Mouse (Mus musculus): ENCODE results near the gene Sec14l4. TPM values are rescaled to one million over a fixed set of nuclear protein-coding genes. Genes with fewer than 3 reads are reported as not detected.

Sec14l4 gene
- polyA plus RNA-seq, 1 experiment = 0.07 TPM

DNA sequence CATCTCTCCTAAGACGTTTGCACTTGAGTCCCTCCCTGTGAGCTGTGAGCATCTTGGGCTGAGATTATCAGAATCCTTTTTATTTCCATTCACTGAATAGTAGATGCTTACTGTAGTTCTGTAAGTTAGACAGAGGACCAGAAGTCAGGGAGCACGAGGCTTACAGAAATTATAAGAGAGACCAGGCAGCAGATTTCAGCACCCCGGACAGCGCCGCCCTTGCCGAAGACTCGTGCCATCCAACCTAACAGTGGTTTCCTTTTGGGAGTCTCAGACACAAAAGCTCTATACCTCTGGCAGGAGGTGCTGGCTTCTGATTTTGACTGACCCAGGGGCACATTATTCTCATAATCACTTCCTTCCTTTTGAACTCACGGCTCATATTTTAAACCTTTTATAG lies 45.4 kb downstream of the Sec14l4 start:
- H3K4me1 ChIP-seq (ENCODE audit: control insufficient read depth, insufficient read depth, insufficient read length) = no peaks in the 10 kb centered on the region
- DNase-seq (ENCODE audit: low read depth in 1 of 2, low spot score in 2 of 2) = no peak
- H3K4me3 ChIP-seq (ENCODE audit: extremely low read depth, insufficient read depth, insufficient read length) = no peak overlapping the region

GRCm38 (mm10) chr11:4078267-4078933 lies 47.1 kb downstream of the Sec14l4 start:
- no peaks in the 10 kb centered on the region for H3K36me3 ChIP-seq (ENCODE audit: control insufficient read depth, insufficient read depth, low read length)
- WGBS = 78% methylated on average over 7 of the region's 7 CpGs
- no peaks in the 10 kb centered on the region for H3K4me1 ChIP-seq (ENCODE audit: control insufficient read depth, insufficient read depth, insufficient read length)
- TF ChIP-seq POLR2A (IDR thresholded peaks at IDR 0.05; ENCODE audit: low read depth, low read length) = no peak
- H3K27ac ChIP-seq (ENCODE audit: insufficient read depth, low read length) = no peak overlapping the region
- no peak for DNase-seq (ENCODE audit: low read depth in 1 of 2, low spot score in 2 of 2)
- H3K27me3 ChIP-seq (ENCODE audit: control insufficient read depth, insufficient read depth, low read length) = no peaks in the 10 kb centered on the region
- no peak overlapping the region for H3K4me3 ChIP-seq (ENCODE audit: extremely low read depth, insufficient read depth, insufficient read length)

More for the DNA sequence above, 45.4 kb downstream of the Sec14l4 start:
- 10% methylated on average over 8 of the region's 8 CpGs for WGBS
- Histone ChIP-seq H3K27me3 (ENCODE audit: control insufficient read depth, insufficient read depth, low read length) (no peaks in the 10 kb centered on the region), H3K27ac (ENCODE audit: insufficient read depth, low read length) (no peak overlapping the region), H3K36me3 (ENCODE audit: control insufficient read depth, insufficient read depth, low read length) (no peaks in the 10 kb centered on the region)
- TF ChIP-seq POLR2A (IDR thresholded peaks at IDR 0.05; ENCODE audit: low read depth, low read length) (no peak), CTCF (IDR thresholded peaks at IDR 0.05; ENCODE audit: extremely low read depth, insufficient read depth, insufficient read length, insufficient replicate concordance) (no peak)

- WGBS = 13% methylated on average over 4 of the region's 4 CpGs
- H3K4me3 ChIP-seq (ENCODE audit: extremely low read depth, insufficient read depth, insufficient read length) = no peak overlapping the region
- no peaks in the 10 kb centered on the region for H3K36me3 ChIP-seq (ENCODE audit: control insufficient read depth, insufficient read depth, low read length)
- no peaks in the 10 kb centered on the region for H3K27me3 ChIP-seq (ENCODE audit: control insufficient read depth, insufficient read depth, low read length)
- DNase-seq (ENCODE audit: low read depth in 1 of 2, low spot score in 2 of 2) = peak in 1 of 2 experiments; percentile 37
- H3K27ac ChIP-seq (ENCODE audit: insufficient read depth, low read length) = no peak overlapping the region
- H3K4me1 ChIP-seq (ENCODE audit: control insufficient read depth, insufficient read depth, insufficient read length) = no peaks in the 10 kb centered on the region
- peak; percentile 70; the same call in 1 of the 2 replicates for TF ChIP-seq CTCF (IDR thresholded peaks at IDR 0.05; ENCODE audit: extremely low read depth, insufficient read depth, insufficient read length, insufficient replicate concordance)
- no peak for TF ChIP-seq POLR2A (IDR thresholded peaks at IDR 0.05; ENCODE audit: low read depth, low read length)
Observed at GRCm38 (mm10) chr11:4080219-4080618, 49.0 kb downstream of the Sec14l4 start.

DNA sequence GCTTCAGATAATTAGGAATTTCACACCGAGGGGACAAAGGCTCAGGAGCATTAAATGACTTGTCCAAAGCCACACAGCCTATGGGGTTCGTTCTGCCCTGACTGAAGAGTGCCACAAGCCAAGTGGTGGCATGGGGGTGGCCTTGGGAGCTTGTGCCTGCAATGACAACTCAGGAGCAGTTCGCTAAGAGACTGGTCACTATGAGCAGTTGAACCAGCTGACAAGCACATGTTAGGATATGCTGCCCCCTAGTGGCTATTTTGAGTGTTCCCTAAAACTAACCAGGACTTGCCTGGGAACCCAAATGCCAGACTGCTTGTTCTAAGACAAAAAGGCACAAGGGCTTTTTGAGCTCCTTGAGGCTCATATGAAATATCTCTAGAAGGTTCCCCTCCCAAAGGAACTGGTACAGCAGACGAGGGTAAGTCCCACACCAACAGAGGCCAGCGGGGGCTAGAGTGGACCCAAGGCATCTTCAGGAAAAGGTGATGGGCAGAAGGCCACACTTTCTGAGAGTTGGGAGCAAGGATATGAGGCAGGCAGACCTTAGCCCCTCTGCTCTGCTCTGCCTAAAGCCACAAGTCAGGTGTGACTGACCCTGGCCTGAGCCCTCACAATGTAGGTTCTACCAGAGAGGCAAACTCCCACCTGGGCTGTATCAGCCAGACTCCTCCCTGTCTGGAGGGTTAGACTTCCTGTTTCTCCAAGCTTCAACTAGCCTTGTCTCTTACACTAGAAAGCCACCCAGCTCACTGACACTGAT lies 52.2 kb downstream of the Sec14l4 start:
- Histone ChIP-seq H3K4me1 (ENCODE audit: control insufficient read depth, insufficient read depth, insufficient read length) (no peaks in the 10 kb centered on the region), H3K36me3 (ENCODE audit: control insufficient read depth, insufficient read depth, low read length) (no peaks in the 10 kb centered on the region), H3K27ac (ENCODE audit: insufficient read depth, low read length) (no peak overlapping the region), H3K4me3 (ENCODE audit: extremely low read depth, insufficient read depth, insufficient read length) (no peak overlapping the region), H3K27me3 (ENCODE audit: control insufficient read depth, insufficient read depth, low read length) (no peaks in the 10 kb centered on the region)
- DNase-seq (ENCODE audit: low read depth in 1 of 2, low spot score in 2 of 2) = no peak
- 45% methylated on average over 5 of the region's 5 CpGs for WGBS
- TF ChIP-seq CTCF (IDR thresholded peaks at IDR 0.05; ENCODE audit: extremely low read depth, insufficient read depth, insufficient read length, insufficient replicate concordance) (peak; percentile 25; the same call in 1 of the 2 replicates), POLR2A (IDR thresholded peaks at IDR 0.05; ENCODE audit: low read depth, low read length) (no peak)

- Histone ChIP-seq H3K36me3 (ENCODE audit: control insufficient read depth, insufficient read depth, low read length) (no peaks in the 10 kb centered on the region), H3K4me1 (ENCODE audit: control insufficient read depth, insufficient read depth, insufficient read length) (no peaks in the 10 kb centered on the region), H3K27me3 (ENCODE audit: control insufficient read depth, insufficient read depth, low read length) (no peaks in the 10 kb centered on the region), H3K27ac (ENCODE audit: insufficient read depth, low read length) (no peak overlapping the region), H3K4me3 (ENCODE audit: extremely low read depth, insufficient read depth, insufficient read length) (no peak overlapping the region)
- no peak for TF ChIP-seq CTCF (IDR thresholded peaks at IDR 0.05; ENCODE audit: extremely low read depth, insufficient read depth, insufficient read length, insufficient replicate concordance)
- no peak for TF ChIP-seq POLR2A (IDR thresholded peaks at IDR 0.05; ENCODE audit: low read depth, low read length)
- no peak for DNase-seq (ENCODE audit: low read depth in 1 of 2, low spot score in 2 of 2)
- WGBS = 75% methylated on average over 1 of the region's 1 CpGs
Observed at GRCm38 (mm10) chr11:4086246-4086645, 55.0 kb downstream of the Sec14l4 start.

DNA sequence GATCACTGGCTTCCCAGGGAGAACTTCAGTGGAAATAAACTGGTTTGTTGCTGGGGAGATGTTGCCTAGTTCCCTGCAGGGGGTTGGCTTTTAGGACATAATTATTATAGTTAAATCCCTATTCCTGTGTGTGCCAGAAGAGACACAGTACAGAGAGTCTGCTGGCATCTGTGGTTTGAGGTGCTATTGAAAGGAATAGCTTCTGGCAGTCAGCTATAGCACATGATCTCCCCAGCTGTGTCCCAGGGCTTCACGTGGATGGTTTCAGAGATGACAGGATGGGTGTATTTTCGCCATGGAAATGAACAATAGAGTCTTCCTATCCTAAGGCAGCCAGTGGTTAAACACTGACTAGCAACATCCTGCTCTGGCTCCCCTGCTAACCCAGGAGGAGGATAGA lies 56.0 kb downstream of the Sec14l4 start:
- Histone ChIP-seq H3K27ac (ENCODE audit: insufficient read depth, low read length) (no peak overlapping the region), H3K4me3 (ENCODE audit: extremely low read depth, insufficient read depth, insufficient read length) (no peak overlapping the region), H3K27me3 (ENCODE audit: control insufficient read depth, insufficient read depth, low read length) (no peaks in the 10 kb centered on the region), H3K4me1 (ENCODE audit: control insufficient read depth, insufficient read depth, insufficient read length) (no peaks in the 10 kb centered on the region), H3K36me3 (ENCODE audit: control insufficient read depth, insufficient read depth, low read length) (no peaks in the 10 kb centered on the region)
- WGBS = 59% methylated on average over 2 of the region's 2 CpGs
- no peak for DNase-seq (ENCODE audit: low read depth in 1 of 2, low spot score in 2 of 2)
- no peak for TF ChIP-seq POLR2A (IDR thresholded peaks at IDR 0.05; ENCODE audit: low read depth, low read length)
- no peak for TF ChIP-seq CTCF (IDR thresholded peaks at IDR 0.05; ENCODE audit: extremely low read depth, insufficient read depth, insufficient read length, insufficient replicate concordance)

Data from spleen, adult 2 months (tissue).